Mouse (Mus musculus) E14TG2a.4 (cell line): ENCODE measurements around the gene Cc2d2b.

Source experiments
- CTCF ChIP-seq: conservative IDR thresholded peaks from 2 replicates; pipeline ENCODE4 v1.5.1; 2014; ENCODE audit warnings: low read length
- NANOG ChIP-seq: IDR thresholded peaks from 2 replicates; pipeline ENCODE4 v1.6.1; 2014; ENCODE audit warnings: borderline replicate concordance, low read length, mixed read lengths

DNA sequence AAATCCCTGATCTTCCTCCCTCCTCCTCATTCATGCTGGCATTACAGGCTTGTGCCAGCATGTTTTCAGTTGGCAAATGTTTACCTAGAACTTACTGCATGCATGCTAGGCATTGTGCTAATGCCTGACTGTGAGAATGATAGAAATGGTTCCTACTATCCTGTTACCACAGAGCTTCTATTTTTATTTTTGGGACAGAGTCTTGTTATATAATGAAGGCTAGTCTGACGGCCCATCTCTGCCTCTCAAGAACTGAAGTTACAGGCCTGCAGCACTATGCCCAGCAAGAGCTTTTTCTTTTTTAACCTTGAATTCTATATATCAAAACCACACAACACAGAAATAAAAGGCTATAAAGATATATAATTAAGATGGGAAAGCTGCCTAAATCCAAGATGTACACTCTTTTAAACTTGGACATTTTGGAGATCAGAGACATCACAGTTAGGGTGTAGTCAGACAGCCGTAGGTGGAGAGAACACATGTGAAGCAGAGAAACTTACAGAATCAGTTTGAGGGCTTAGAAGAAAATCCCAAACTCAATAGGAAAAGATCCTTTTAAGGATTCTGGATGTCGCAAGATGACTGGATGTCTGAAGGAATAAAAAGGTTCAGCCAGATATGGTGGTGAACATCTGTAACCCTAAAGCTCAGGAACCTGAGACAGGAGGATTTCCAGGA is 121.0 kb downstream of the Cc2d2b start:
- no peak for TF ChIP-seq NANOG
- TF ChIP-seq CTCF, result no peak
